ENCODE assay signal across 11 mouse cellular contexts in the genomic region with DNA sequence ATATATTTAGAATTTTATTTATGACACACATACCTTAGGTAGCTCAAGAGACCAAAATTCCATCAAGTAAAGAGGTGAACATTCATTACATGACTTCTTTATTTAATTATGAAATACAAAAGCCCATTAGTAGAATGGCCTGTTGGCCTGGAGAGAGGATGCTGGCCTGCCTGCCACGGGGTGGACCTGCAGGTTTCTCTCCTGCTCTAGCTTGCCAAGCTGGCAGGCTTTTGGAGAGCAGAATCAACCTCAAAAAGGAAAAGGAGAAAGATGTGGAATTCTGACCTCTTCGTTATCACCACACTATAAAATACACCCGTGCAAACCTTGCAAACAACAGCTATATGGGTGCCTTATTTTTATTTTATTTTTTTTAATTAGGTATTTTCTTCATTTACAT.
DNase-seq lines count a peak whose midpoint lies in the region.
"Had no signal": no experiment of that assay in that cellular context is flagged by ENCODE, and none has a peak within 500 bp of the region (broad histone marks: within the 10 kb centered on the region; RNA-seq: fewer than 3 reads in every experiment).

No protein-coding gene starts in this region.

- DNase-seq in cerebellum, postnatal 10 days = peak; percentile 19 to 42
- no peak for DNase-seq in cerebellum, adult 9-10 months
- peak; percentile 22 to 57 for DNase-seq in cerebellum, postnatal 25 days
- no peak for DNase-seq in cerebellum, adult 8-10 months
- no peak for DNase-seq in ovary, postnatal 14 days (ENCODE audit: low spot score)
- DNase-seq: adrenal gland, adult 8-10 months; adrenal gland, postnatal 14 days; adrenal gland, postnatal 36 days; cerebellum, adult 11-12 months; cerebellum, adult 9-11 months; forebrain, postnatal 0 days had no signal

Comparison
In these comparisons a context has a peak if more than half of its experiments do, and no peak if none do; other contexts are left out.
1. DNase-seq: peak in cerebellum, postnatal 10 days (2 of 2) and cerebellum, postnatal 25 days (2 of 2); none in cerebellum, adult 9-10 months (single experiment), cerebellum, adult 8-10 months (single experiment) and ovary, postnatal 14 days (single experiment).